Mouse (Mus musculus) cerebellum, adult 2 months (tissue): Measurements from ENCODE around the gene Gm19426. TPM values are rescaled to one million over a fixed set of nuclear protein-coding genes. Genes with fewer than 3 reads are reported as not detected.

ENCODE experiments used
- DNase-seq, 2 experiments: peaks; one replicate each; pipeline ENCODE4 v3.0.0; 2021
- H3K27ac ChIP-seq: fragments of 200-500 bp; 2 replicates; pipeline ENCODE4 v1.5.1; 2012; ENCODE audit warnings: low read length, control low read depth, inconsistent platforms; ENCODE audit not compliant: insufficient read depth
- H3K27me3 ChIP-seq: fragments of 200-500 bp; 2 replicates; pipeline ENCODE4 v1.6.1; 2012; ENCODE audit warnings: inconsistent platforms, mild to moderate bottlenecking, low read length, moderate library complexity; ENCODE audit not compliant: control insufficient read depth, insufficient read depth
- H3K4me1 ChIP-seq: fragments of 200-500 bp; 2 replicates; pipeline ENCODE4 v1.6.1; 2011; ENCODE audit warnings: low read length; ENCODE audit not compliant: control insufficient read depth, insufficient read depth
- H3K4me3 ChIP-seq: fragments of 200-500 bp; replicated peaks from 2 replicates; pipeline ENCODE3; 2011; ENCODE audit warnings: mild to moderate bottlenecking, low read depth, low read length, control low read depth; ENCODE audit not compliant: insufficient read depth
- CTCF ChIP-seq: fragments of 200-500 bp; IDR thresholded peaks from 2 replicates; pipeline ENCODE4 v1.5.1; 2011; ENCODE audit warnings: low read depth, mild to moderate bottlenecking, control low read depth, low read length, moderate library complexity, borderline replicate concordance; ENCODE audit not compliant: insufficient read depth
- POLR2A ChIP-seq: fragments of 200-500 bp; IDR thresholded peaks from 2 replicates; pipeline ENCODE4 v1.6.1; 2011; ENCODE audit warnings: low read length, control low read depth, borderline replicate concordance; ENCODE audit not compliant: insufficient read depth
- WGBS: fragments of 180-500 bp; shearing (Covaris S2); methylation state at CpG from one replicate; pipeline ENCODE4 v1.1.7; 2018; 5-methylcytosine and 5-hydroxymethylcytosine counted together
- polyA plus RNA-seq: library from polyadenylated mRNA; depleted of rRNA; stranded (reverse); fragments of >200 nt; gene quantifications from 2 replicates; pipeline ENCODE4 v1.2.3, GENCODE M21; 2012

The Gm19426 gene
- polyA plus RNA-seq, 1 experiment, result 3.4 TPM

DNA sequence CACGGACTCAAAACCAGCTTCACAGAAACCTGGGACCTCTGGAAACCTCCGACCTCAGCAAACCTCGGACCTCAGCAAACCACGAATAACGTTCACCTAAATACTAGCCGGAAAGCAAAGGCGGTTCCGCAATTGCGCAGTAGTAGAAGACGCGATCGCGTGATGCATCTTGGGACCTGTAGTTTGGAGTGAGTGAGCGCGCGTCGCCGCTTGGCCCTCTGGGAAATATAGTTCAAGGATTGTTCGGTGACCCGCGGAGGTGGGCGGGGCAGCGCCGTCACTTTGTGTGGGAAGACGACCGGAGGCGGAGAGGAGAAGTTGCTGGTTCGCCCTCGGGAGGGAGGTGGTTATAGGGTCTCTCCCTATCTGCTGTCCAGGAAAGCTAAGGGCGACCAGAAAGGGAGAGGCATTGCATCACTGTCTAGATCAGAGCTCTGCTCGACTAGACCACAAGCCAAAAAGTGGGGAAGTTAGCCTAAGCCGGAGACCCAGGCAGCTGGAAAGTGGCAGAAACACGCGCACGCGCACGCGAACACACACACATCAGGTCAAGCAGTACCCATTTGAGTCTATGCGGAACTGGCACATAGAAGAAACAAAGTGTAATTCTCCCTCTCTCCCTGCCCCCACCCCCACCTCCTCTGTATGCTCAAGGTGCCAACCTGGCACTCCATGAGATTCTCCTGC lies 16.1 kb downstream of the Gm19426 start, which contains the start of gene Clp1:
Gene Clp1, minus strand, starts transcription at position 179 of the 687 bp plus-strand sequence.
- peak; percentile 91; the same call in 1 of the 2 replicates for TF ChIP-seq POLR2A
- TF ChIP-seq CTCF, result no peak
- H3K4me3 ChIP-seq, result peak within 1 kb of the TSS; percentile 78
- H3K27me3 ChIP-seq, result no peaks in the 10 kb centered on the region
- peak within 1 kb of the TSS; percentile 54; the same call in 1 of the 2 replicates for H3K27ac ChIP-seq
- peaks cover 12% of the 10 kb centered on the region for H3K4me1 ChIP-seq
- whole genome bisulfite sequencing, result under 1% methylated on average over 39 of the region's 39 CpGs
- DNase-seq, result peak; percentile 95 to 96

DNA sequence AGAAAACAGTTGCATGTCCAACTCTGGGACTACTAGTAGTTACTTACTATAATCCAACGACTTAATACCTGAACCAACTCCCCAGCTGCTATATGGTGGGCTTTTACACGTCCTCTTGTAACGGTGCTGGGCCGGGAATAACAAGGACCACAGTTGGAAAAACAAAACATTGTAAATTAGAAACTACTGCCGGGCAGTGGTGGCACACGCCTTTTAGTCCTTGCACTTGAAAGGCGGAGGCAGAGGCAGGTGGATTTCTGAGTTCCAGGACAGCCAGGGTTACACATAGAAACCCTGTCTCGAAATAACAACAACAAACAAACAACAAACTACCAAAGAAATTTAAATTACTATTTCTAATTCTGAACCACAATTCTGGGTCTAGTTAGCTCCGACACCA lies 16.7 kb downstream of the Gm19426 start:
- Histone ChIP-seq H3K27ac (no peak overlapping the region), H3K4me3 (peak overlapping the region; percentile 78), H3K27me3 (no peaks in the 10 kb centered on the region), H3K4me1 (peaks cover 12% of the 10 kb centered on the region)
- no peak for DNase-seq
- TF ChIP-seq POLR2A, result no peak
- no peak for TF ChIP-seq CTCF
- 4% methylated on average over 9 of the region's 9 CpGs for WGBS

DNA sequence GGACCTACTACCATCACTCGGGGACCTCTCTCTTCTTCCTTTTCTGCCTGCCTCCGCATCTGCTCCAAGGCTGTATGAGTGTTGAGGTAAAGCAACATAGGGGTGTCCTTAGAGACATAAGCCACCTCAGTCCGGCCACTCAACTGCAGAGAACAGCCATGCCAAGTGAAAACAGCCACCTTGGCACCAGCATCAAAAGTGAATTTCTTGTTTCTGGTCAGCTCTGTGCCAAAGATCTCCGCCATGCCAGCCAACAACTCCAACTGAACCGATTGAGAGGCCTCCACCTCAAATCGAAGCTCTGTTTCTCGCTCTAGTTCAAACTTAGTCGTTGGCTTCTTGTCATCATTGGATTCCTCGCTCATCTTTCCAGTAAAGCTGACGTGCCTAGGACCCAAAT lies 17.7 kb downstream of the Gm19426 start:
- no peak for TF ChIP-seq POLR2A
- no peaks in the 10 kb centered on the region for H3K27me3 ChIP-seq

DNA sequence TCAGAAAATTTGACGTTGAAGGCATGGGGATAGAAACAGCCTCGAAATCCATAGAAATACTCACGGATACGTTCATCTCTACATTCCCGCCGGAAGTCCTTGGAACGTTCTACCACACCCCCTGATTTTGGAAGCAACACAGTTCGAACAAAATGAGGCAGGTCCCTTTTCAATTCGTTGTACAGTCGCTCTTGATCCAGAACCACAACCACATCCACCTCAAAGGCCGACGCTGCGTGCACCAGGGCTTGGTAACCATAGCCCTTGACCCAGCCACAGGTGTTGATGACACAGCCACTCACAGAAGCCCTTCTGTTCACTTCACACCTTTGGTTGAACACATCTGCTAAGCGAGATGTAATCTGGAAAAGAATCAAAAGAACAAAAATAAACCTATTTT lies 19.6 kb downstream of the Gm19426 start:
- H3K27me3 ChIP-seq, result no peaks in the 10 kb centered on the region
- DNase-seq, result no peak
- no peak overlapping the region for H3K4me3 ChIP-seq
- H3K4me1 ChIP-seq, result peaks cover 12% of the 10 kb centered on the region
- H3K27ac ChIP-seq, result no peak overlapping the region
- WGBS, result 94% methylated on average over 14 of the region's 14 CpGs
- TF ChIP-seq POLR2A, result no peak
- TF ChIP-seq CTCF, result no peak

More for the DNA sequence above, 17.7 kb downstream of the Gm19426 start:
- Histone ChIP-seq H3K4me3 (peak overlapping the region; percentile 2), H3K27ac (no peak overlapping the region), H3K4me1 (peaks cover 12% of the 10 kb centered on the region)
- DNase-seq, result no peak
- 81% methylated on average over 10 of the region's 10 CpGs for WGBS

DNA sequence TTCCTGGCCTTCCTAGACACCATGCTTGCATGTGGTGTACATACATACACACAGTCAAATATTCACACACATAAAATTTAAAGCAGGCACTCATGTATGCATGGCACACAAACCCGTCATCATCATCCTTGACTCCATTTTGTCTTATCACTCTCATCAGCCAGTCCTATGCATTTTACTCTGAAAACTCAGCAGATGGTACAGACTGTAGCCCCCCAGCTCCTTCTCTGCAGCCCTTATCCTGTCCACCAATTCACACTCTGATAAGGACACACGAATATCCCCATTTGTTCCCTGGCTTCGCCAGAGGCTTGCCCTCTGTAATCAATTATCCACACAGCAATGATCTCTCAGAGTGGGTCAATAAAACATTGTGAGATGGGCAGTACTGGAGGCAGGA lies 22.3 kb downstream of the Gm19426 start:
- 79% methylated on average over 3 of the region's 3 CpGs for WGBS
- H3K4me3 ChIP-seq, result no peak overlapping the region

DNA sequence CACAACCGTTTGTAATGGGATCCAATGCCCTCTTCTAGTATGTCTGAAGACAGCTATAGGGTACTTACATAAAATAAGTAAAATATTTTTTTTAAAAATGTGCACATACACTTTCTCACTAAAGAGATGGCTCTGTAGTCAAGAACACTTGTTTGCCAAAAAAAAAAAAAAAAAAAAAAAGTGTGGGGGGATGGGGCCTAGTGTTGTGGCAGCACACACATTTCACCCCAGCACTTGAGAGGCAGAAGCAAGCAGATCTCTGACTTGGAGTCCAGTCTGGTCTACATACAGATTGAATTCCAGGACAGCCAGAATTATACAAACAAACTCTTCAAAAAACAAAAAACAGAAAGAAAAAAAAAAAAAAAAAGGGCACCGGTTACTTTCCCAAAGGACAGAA lies 22.7 kb downstream of the Gm19426 start:
- WGBS, result 97% methylated on average over 2 of the region's 2 CpGs
- TF ChIP-seq CTCF, result no peak
- TF ChIP-seq POLR2A, result no peak
- no peak for DNase-seq
- no peaks in the 10 kb centered on the region for H3K27me3 ChIP-seq
- H3K27ac ChIP-seq, result no peak overlapping the region
- no peak overlapping the region for H3K4me3 ChIP-seq
- H3K4me1 ChIP-seq, result peaks cover 10% of the 10 kb centered on the region

More for the DNA sequence above, 22.3 kb downstream of the Gm19426 start:
- Histone ChIP-seq H3K27ac (no peak overlapping the region), H3K27me3 (no peaks in the 10 kb centered on the region), H3K4me1 (peaks cover 15% of the 10 kb centered on the region)
- no peak for DNase-seq
- TF ChIP-seq POLR2A, result no peak
- no peak for TF ChIP-seq CTCF

DNA sequence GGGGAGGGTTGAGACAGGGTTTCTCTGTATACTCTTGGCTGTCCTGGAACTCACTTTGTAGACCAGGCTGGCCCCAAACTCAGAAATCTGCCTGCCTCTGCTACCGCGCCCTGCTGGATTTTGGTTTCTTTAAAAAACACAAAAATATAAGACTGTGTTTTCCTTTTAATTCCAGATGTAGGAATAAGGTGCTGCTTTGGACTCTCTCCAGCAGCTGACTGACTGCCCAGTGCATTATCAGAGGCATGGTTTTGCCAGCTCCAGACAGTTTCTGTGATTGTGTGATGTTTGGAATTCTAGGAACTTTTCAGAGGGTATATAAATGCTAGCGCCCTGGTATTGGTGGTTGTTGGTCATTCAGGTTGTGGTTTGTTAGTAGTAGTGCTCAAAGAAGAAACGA lies 26.1 kb downstream of the Gm19426 start:
- no peak for TF ChIP-seq CTCF
- TF ChIP-seq POLR2A, result no peak
- no peak for DNase-seq
- Histone ChIP-seq H3K4me3 (no peak overlapping the region), H3K27me3 (no peaks in the 10 kb centered on the region), H3K27ac (no peak overlapping the region), H3K4me1 (peaks cover 6% of the 10 kb centered on the region; the same call in 1 of the 2 replicates)
- 94% methylated on average over 4 of the region's 4 CpGs for WGBS

DNA sequence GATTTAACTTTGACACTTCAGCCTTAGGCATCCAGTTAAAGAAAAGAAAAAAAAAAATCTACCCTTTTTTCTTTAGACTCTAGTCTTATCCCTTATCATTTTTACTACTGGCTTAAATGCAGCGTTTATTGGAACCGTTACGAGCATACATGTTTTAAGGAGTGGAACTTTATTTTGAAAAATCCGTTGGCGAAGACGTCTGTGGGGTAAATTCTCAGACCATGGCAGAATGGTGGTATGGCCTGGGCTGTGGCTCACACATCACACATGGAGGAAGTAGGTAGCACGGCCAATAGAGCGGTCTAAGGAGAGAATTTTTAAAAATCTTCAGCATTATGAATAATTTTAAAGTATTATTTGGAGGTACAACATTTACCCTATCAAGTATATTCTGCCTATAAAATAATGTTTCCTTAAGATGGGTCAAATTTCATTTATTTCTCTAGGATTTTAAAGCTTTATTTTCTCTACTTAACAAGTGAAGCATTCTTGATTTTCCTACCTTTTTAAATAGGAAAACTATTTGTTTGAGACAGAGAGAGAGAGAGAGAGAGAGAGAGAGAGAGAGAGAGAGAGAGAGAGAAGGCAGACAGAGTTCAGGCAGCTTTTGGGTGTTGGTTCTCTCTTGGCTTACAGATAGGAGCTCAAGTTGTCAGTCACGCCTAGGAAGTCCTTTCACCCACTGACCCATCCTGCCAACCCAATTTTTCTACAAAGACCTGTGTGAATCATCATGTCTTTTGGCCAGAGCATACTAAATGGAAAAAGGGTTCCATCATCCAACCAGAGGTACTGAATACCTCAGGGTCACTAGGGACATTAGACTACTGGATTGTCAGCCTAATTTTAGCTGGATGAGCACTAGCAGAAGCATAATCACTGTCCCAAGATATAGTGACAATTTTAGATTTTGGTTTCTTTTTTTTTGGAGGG lies 26.8 kb downstream of the Gm19426 start:
- no peak for DNase-seq
- Histone ChIP-seq H3K4me3 (peak overlapping the region; percentile 43), H3K4me1 (peaks cover 6% of the 10 kb centered on the region; the same call in 1 of the 2 replicates), H3K27me3 (no peaks in the 10 kb centered on the region), H3K27ac (peak overlapping the region; percentile 88)
- WGBS, result 28% methylated on average over 9 of the region's 9 CpGs
- TF ChIP-seq CTCF (no peak), POLR2A (no peak)
